Mouse (Mus musculus): ENCODE measurements around the gene Hadhb.

GRCm38 (mm10) chr5:30203216-30203885, 48.3 kb downstream of the Hadhb start:
- no peak for TF ChIP-seq CTCF (IDR thresholded peaks at IDR 0.05; ENCODE audit: low read depth)
- no peak for TF ChIP-seq EP300 (IDR thresholded peaks at IDR 0.05; ENCODE audit: low read depth)

Measured in heart, postnatal 0 days (tissue).